Mouse (Mus musculus): Measurements from ENCODE around the gene Olfr441. TPM values are rescaled to one million over a fixed set of nuclear protein-coding genes. Genes with fewer than 3 reads are reported as not detected.
"Not testable (repeated sequence)": the region's sequence is repeated elsewhere in the genome, so short reads cannot be mapped to it uniquely, and the experiment has no call there.

The Olfr441 gene
- polyA plus RNA-seq (2016; fragmentation: Nextera tagmentation; extraction: Ambion mirVana): not detected in 2 replicates

- H3K27me3 ChIP-seq (replicated peaks); H3K4me3 ChIP-seq; H3K9me3 ChIP-seq; H3K9ac ChIP-seq; H3K27ac ChIP-seq; H3K4me1 ChIP-seq; H3K36me3 ChIP-seq; ATAC-seq (ENCODE audit: low FRiP score, low read depth); H3K4me2 ChIP-seq (replicated peaks): not testable (repeated sequence)
- 97% methylated on average over 1 of the region's 1 CpGs for WGBS
These were observed at the start of gene Olfr441 for GRCm38 (mm10) chr6:43106069-43106468. Olfr441 (plus strand) TSS chr6:43106369.

DNA sequence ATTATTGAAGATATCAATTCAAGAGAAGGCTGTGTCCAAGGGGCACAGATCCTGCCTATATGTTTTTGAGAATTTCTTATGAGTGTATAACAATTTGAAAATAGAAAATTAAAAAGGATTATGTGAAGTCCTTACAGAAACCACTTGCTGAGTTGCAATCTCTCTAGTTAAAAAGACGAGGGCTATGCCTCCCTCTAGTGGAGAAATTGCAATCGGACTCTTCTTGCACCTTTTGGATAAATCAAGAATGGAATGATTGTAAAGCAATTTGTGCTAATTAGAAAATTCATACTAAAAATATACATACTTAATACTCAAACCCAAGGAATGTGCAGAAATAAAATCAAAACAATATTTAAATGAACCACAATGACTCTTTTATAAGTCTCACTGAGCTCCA, 27.4 kb upstream of the Olfr441 start:
- no peak for ATAC-seq (ENCODE audit: low FRiP score, low read depth)
- Histone ChIP-seq H3K27ac (no peak overlapping the region), H3K27me3 (replicated peaks) (no peaks in the 10 kb centered on the region), H3K4me3 (no peak overlapping the region), H3K4me2 (replicated peaks) (no peak overlapping the region), H3K9me3 (no peaks in the 10 kb centered on the region), H3K9ac (no peak overlapping the region), H3K36me3 (no peaks in the 10 kb centered on the region), H3K4me1 (no peaks in the 10 kb centered on the region)
- WGBS: 26% methylated on average over 2 of the region's 2 CpGs

DNA sequence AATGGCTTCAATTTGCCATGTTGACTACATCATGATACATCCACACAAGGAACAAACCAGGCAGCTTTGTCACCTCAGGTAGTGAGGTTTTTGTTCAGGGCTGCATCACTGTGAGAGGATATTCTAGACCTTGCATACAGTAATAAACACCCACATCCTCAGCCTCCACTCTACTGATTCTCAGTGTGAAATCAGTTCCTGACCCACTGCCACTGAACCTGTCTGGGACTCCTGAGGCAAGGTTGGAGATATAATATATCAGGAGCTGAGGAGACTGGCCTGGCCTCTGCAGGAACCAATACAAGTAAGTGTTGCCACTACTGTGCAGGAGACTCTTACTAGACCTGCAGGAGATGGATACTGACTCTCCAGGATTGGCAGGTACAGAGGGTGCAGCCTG, 24.8 kb upstream of the Olfr441 start:
- ATAC-seq (ENCODE audit: low FRiP score, low read depth): not testable (repeated sequence)

DNA sequence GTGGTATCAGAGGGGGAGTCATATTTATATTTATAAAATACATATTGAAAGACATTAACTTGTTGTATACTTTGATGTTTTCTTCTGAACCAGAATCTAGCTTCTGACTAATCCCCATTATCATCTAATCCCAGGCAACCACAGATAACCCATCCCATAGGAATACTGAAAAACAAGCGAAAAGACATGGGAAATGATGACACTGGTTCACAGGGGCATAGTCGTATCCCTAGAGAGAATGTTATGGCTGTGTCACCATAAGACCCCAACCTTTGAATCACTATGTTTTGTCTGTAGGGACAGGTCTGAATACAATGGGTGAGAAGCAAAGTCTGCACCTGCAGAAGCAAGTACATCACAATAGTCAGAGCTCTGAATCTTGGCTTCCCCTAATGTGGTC, 40.1 kb downstream of the Olfr441 start, which contains the start of gene Olfr237-ps1:
TSS of gene Olfr237-ps1 (plus strand) at position 301 of the 400 bp plus-strand sequence.
- H3K9ac ChIP-seq; H3K36me3 ChIP-seq; H3K27me3 ChIP-seq (replicated peaks); H3K4me3 ChIP-seq; H3K27ac ChIP-seq; H3K4me1 ChIP-seq; H3K9me3 ChIP-seq; ATAC-seq (ENCODE audit: low FRiP score, low read depth); H3K4me2 ChIP-seq (replicated peaks): not testable (repeated sequence)
- WGBS: 84% methylated on average over 2 of the region's 2 CpGs

More for the DNA sequence above, 24.8 kb upstream of the Olfr441 start:
- H3K4me3 ChIP-seq; H3K36me3 ChIP-seq; H3K27me3 ChIP-seq (replicated peaks); H3K9ac ChIP-seq; H3K27ac ChIP-seq; H3K9me3 ChIP-seq; H3K4me2 ChIP-seq (replicated peaks); H3K4me1 ChIP-seq: not testable (repeated sequence)

- no peak for ATAC-seq (ENCODE audit: low FRiP score, low read depth)
- H3K27me3 ChIP-seq (replicated peaks): no peaks in the 10 kb centered on the region
- no peak overlapping the region for H3K9ac ChIP-seq
- H3K9me3 ChIP-seq: no peaks in the 10 kb centered on the region
- H3K4me3 ChIP-seq: no peak overlapping the region
- H3K4me1 ChIP-seq: no peaks in the 10 kb centered on the region
- no peak overlapping the region for H3K27ac ChIP-seq
- H3K36me3 ChIP-seq: no peaks in the 10 kb centered on the region
- H3K4me2 ChIP-seq (replicated peaks): no peak overlapping the region
- WGBS: 62% methylated on average over 1 of the region's 1 CpGs
These were observed 53.3 kb downstream of the Olfr441 start for GRCm38 (mm10) chr6:43159502-43159901.

GRCm38 (mm10) chr6:43162982-43163381, 56.8 kb downstream of the Olfr441 start, which contains the start of gene Olfr437:
Olfr437 (plus strand) TSS chr6:43163282.
- Histone ChIP-seq H3K4me2 (replicated peaks) (no peak within 1 kb of the TSS), H3K4me1 (no peaks in the 10 kb centered on the region), H3K9ac (no peak within 1 kb of the TSS), H3K36me3 (no peaks in the 10 kb centered on the region), H3K27ac (no peak within 1 kb of the TSS), H3K4me3 (no peak within 1 kb of the TSS), H3K9me3 (no peaks in the 10 kb centered on the region), H3K27me3 (replicated peaks) (no peaks in the 10 kb centered on the region)
- 74% methylated on average over 3 of the region's 3 CpGs for WGBS
- no peak for ATAC-seq (ENCODE audit: low FRiP score, low read depth)

DNA sequence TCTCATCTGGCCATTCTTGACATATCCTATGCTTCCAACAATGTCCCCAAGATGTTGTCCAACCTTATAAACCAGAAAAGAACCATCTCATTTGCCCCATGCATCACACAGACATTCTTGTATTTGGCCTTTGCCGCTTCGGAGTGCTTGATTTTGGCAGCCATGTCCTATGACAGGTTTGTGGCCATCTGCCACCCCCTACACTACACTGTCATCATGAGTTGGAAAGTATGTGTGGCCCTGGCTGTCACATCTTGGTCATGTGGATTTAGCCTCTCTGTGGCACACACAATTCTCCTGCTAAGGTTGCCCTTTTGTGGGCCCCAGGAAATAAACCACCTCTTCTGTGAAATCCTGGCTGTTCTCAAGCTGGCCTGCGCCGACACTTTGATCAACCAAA, 61.1 kb downstream of the Olfr441 start:
- H3K9ac ChIP-seq: no peak overlapping the region
- no peaks in the 10 kb centered on the region for H3K9me3 ChIP-seq
- 95% methylated on average over 4 of the region's 4 CpGs for WGBS
- no peaks in the 10 kb centered on the region for H3K4me1 ChIP-seq
- ATAC-seq (ENCODE audit: low FRiP score, low read depth): no peak
- H3K4me3 ChIP-seq: no peak overlapping the region
- H3K4me2 ChIP-seq (replicated peaks): no peak overlapping the region
- H3K27me3 ChIP-seq (replicated peaks): no peaks in the 10 kb centered on the region
- H3K27ac ChIP-seq: no peak overlapping the region
- H3K36me3 ChIP-seq: no peaks in the 10 kb centered on the region

Other genes with a start within 250 kb of the Olfr441 start
- not detected in 2 replicates for gene Olfr448, start 215.9 kb upstream of the Olfr441 start, polyA plus RNA-seq (2016; fragmentation: Nextera tagmentation; extraction: Ambion mirVana)
- not detected in 2 replicates for gene Olfr447, start 197.5 kb upstream of the Olfr441 start, polyA plus RNA-seq (2016; fragmentation: Nextera tagmentation; extraction: Ambion mirVana)
- gene Olfr446, start 185.0 kb upstream of the Olfr441 start, polyA plus RNA-seq (2016; fragmentation: Nextera tagmentation; extraction: Ambion mirVana): not detected in 2 replicates
- gene Olfr444, start 157.3 kb upstream of the Olfr441 start, polyA plus RNA-seq (2016; fragmentation: Nextera tagmentation; extraction: Ambion mirVana): not detected in 2 replicates
- not detected in 2 replicates for gene Olfr237-ps1, start 40.2 kb downstream of the Olfr441 start, polyA plus RNA-seq (2016; fragmentation: Nextera tagmentation; extraction: Ambion mirVana)
- gene Olfr437, start 56.9 kb downstream of the Olfr441 start, polyA plus RNA-seq (2016; fragmentation: Nextera tagmentation; extraction: Ambion mirVana): not detected in 2 replicates
- gene Olfr13, start 65.8 kb downstream of the Olfr441 start, polyA plus RNA-seq (2016; fragmentation: Nextera tagmentation; extraction: Ambion mirVana): not detected in 2 replicates
- gene Olfr435, start 90.8 kb downstream of the Olfr441 start, polyA plus RNA-seq (2016; fragmentation: Nextera tagmentation; extraction: Ambion mirVana): not detected in 2 replicates
- gene Olfr434, start 106.7 kb downstream of the Olfr441 start, polyA plus RNA-seq (2016; fragmentation: Nextera tagmentation; extraction: Ambion mirVana): not detected in 2 replicates
- gene Olfr47, start 125.2 kb downstream of the Olfr441 start, polyA plus RNA-seq (2016; fragmentation: Nextera tagmentation; extraction: Ambion mirVana): not detected in 2 replicates
- gene Arhgef5, start 159.2 kb downstream of the Olfr441 start, polyA plus RNA-seq (2016; fragmentation: Nextera tagmentation; extraction: Ambion mirVana): 3.3 and 3.4 TPM in 2 replicates
- not detected in 2 replicates for gene Nobox, start 203.2 kb downstream of the Olfr441 start, polyA plus RNA-seq (2016; fragmentation: Nextera tagmentation; extraction: Ambion mirVana)